Mouse (Mus musculus): ENCODE data around the gene Fbxl2. TPM values are rescaled to one million over a fixed set of nuclear protein-coding genes. Genes with fewer than 3 reads are reported as not detected.

Gene Fbxl2
- polyA plus RNA-seq, 1 experiment from 2014 or later: 9.0 TPM

DNA sequence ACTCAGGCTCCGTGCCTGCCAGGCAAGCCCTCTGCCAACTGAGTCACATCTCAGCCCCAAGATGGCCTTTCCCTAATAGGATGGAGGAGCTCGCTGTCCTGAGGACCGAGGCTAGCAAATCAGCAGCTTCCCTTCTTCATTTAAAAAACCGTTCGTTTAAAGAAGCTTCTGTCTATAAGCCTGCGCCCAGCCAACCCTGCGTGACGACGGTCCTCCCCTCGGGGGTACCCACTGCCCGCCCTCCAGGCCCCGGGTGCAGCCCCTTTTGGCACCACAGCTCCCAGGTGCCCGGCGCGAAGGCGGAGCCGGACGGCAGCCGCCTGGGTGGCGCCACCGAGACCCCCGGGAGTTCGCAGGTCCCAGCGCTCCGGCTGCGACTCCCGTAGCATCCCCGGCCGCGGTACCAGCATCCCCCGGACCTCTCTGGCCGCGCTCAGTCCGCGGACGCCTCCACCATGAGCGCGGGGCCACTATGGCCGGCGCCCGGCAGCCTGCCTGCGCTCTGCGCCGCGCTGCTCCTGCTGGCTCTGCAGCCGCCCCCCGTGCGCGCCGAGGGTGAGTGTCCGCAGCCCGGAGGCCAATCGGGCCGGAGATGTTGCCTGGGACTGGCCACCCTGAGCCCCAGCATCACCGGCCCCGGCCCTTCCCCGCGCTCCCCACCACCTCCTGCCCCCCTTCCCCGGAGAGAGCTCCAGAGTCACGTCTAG is 11.3 kb upstream of the Fbxl2 start, which contains the start of gene Susd5:
TSS of gene Susd5 (plus strand) at position 51 of the 707 bp plus-strand sequence.
- Histone ChIP-seq H3K4me1 (ENCODE audit: control insufficient read depth, insufficient read depth, low read length) (no peaks in the 10 kb centered on the region), H3K27me3 (ENCODE audit: control insufficient read depth, insufficient read depth, low read length) (peaks cover 25% of the 10 kb centered on the region), H3K9me3 (ENCODE audit: control insufficient read depth, low read length) (no peaks in the 10 kb centered on the region), H3K27ac (ENCODE audit: low read depth, low read length) (no peak within 1 kb of the TSS), H3K4me2 (ENCODE audit: low read depth) (peak within 1 kb of the TSS; percentile 80), H3K36me3 (ENCODE audit: control insufficient read depth, insufficient read depth, low read length) (no peaks in the 10 kb centered on the region), H3K4me3 (ENCODE audit: low read depth, low read length) (peak within 1 kb of the TSS; percentile 41), H3K9ac (ENCODE audit: low read length) (peak within 1 kb of the TSS; percentile 49)
- peak; percentile 36 for DNase-seq (ENCODE audit: low spot score)
- ATAC-seq (ENCODE audit: insufficient read depth, low FRiP score, low TSS enrichment): peak; percentile 60
- WGBS: under 1% methylated on average over 60 of the region's 60 CpGs

DNA sequence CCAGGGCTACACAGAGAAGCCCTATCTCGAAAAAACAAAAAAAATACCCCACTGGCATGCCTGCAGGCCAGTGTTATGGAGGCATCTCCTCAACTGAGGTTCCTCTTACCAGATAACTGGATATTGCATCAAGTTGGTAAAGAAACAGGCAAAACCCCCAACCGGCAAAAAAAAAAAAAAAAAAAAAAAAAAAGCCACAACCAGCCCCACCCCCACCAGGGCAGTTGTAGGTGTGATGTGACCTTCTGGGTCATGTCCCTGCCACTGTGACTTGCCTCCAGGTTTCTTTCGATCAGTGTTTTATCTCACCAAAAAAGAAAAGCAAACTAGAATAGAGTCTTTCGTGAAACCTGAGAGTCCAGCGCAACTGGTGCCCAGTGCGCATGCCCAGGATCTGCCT is 6.9 kb upstream of the Fbxl2 start:
- no peaks in the 10 kb centered on the region for H3K36me3 ChIP-seq (ENCODE audit: control insufficient read depth, insufficient read depth, low read length)
- peaks cover 17% of the 10 kb centered on the region for H3K27me3 ChIP-seq (ENCODE audit: control insufficient read depth, insufficient read depth, low read length)
- WGBS: 80% methylated on average over 6 of the region's 6 CpGs
- H3K9ac ChIP-seq (ENCODE audit: low read length): no peak overlapping the region
- H3K4me2 ChIP-seq (ENCODE audit: low read depth): no peak overlapping the region
- ATAC-seq (ENCODE audit: insufficient read depth, low FRiP score, low TSS enrichment): no peak
- H3K27ac ChIP-seq (ENCODE audit: low read depth, low read length): no peak overlapping the region
- H3K4me3 ChIP-seq (ENCODE audit: low read depth, low read length): no peak overlapping the region
- no peaks in the 10 kb centered on the region for H3K9me3 ChIP-seq (ENCODE audit: control insufficient read depth, low read length)
- no peaks in the 10 kb centered on the region for H3K4me1 ChIP-seq (ENCODE audit: control insufficient read depth, insufficient read depth, low read length)
- DNase-seq (ENCODE audit: low spot score): no peak

DNA sequence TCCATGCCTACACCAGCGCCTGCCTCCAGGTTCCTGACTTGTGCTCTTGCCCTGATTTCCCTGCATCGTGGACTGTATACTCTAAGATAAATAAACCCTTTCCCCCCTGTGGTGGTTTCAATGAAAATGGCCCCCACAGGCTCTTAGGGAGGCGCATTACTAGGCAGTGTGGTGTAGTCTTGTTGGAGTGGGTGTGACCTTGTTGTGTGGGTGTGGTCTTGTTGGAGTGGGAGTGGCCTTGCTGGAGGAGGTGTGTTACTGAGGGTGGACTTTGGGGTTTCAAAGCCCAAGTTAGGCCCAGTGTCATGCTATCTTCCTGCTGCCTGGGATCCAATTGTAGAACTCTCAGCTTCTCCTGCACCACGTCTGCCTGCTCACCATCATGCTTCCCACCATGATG is 6.0 kb upstream of the Fbxl2 start:
- Histone ChIP-seq H3K4me2 (ENCODE audit: low read depth) (no peak overlapping the region), H3K36me3 (ENCODE audit: control insufficient read depth, insufficient read depth, low read length) (no peaks in the 10 kb centered on the region), H3K4me3 (ENCODE audit: low read depth, low read length) (no peak overlapping the region), H3K9ac (ENCODE audit: low read length) (no peak overlapping the region), H3K9me3 (ENCODE audit: control insufficient read depth, low read length) (no peaks in the 10 kb centered on the region), H3K4me1 (ENCODE audit: control insufficient read depth, insufficient read depth, low read length) (no peaks in the 10 kb centered on the region), H3K27ac (ENCODE audit: low read depth, low read length) (no peak overlapping the region), H3K27me3 (ENCODE audit: control insufficient read depth, insufficient read depth, low read length) (peaks cover 9% of the 10 kb centered on the region)
- WGBS: 66% methylated on average over 4 of the region's 4 CpGs
- DNase-seq (ENCODE audit: low spot score) (no peak), ATAC-seq (ENCODE audit: insufficient read depth, low FRiP score, low TSS enrichment) (no peak)

DNA sequence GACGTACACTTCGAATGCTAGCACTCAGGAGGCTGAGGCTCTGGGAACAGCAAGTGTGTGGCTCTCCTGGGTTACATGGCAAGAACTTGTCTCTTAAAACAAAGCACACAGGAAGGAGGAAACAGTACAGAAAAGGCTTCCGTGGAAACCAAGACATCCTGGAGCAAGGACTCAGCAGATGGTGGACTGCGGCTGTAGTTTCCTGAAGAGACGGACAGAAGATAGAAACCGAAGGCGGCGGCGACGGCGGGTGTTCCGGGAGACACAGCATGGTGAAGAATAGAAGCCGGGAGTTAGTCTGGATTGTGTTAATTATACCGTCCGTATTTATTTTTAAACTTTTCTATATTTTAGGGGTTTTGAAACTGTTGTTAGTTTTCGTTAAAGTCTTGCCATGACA is 4.8 kb upstream of the Fbxl2 start:
- no peak overlapping the region for H3K4me3 ChIP-seq (ENCODE audit: low read depth, low read length)
- H3K9ac ChIP-seq (ENCODE audit: low read length): no peak overlapping the region
- ATAC-seq (ENCODE audit: insufficient read depth, low FRiP score, low TSS enrichment): no peak
- no peaks in the 10 kb centered on the region for H3K9me3 ChIP-seq (ENCODE audit: control insufficient read depth, low read length)
- H3K27me3 ChIP-seq (ENCODE audit: control insufficient read depth, insufficient read depth, low read length): no peaks in the 10 kb centered on the region
- H3K4me2 ChIP-seq (ENCODE audit: low read depth): no peak overlapping the region
- no peak overlapping the region for H3K27ac ChIP-seq (ENCODE audit: low read depth, low read length)
- no peaks in the 10 kb centered on the region for H3K4me1 ChIP-seq (ENCODE audit: control insufficient read depth, insufficient read depth, low read length)
- WGBS: 91% methylated on average over 16 of the region's 16 CpGs
- no peak for DNase-seq (ENCODE audit: low spot score)
- no peaks in the 10 kb centered on the region for H3K36me3 ChIP-seq (ENCODE audit: control insufficient read depth, insufficient read depth, low read length)

DNA sequence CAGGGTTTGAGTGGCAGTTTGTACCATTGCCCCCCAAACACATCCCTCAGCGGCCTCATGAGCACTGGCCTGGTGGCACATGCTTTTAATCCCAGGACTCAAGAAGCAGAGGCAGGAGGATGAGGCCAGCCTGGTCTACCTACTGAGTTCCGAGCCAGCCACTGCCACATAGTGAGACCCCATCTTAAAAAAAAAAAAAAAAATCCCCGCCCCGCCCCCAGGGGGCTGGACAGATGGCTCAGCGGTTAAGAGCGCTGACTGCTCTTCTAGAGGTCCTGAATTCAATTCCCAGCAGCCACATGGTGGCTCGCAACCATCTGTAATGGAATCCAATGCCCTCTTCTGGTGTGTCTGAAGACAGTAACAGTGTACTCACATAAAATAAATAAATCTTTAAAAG is 4.1 kb upstream of the Fbxl2 start:
- Histone ChIP-seq H3K9me3 (ENCODE audit: control insufficient read depth, low read length) (no peaks in the 10 kb centered on the region), H3K4me3 (ENCODE audit: low read depth, low read length) (no peak overlapping the region), H3K36me3 (ENCODE audit: control insufficient read depth, insufficient read depth, low read length) (no peaks in the 10 kb centered on the region), H3K27me3 (ENCODE audit: control insufficient read depth, insufficient read depth, low read length) (no peaks in the 10 kb centered on the region), H3K9ac (ENCODE audit: low read length) (no peak overlapping the region), H3K4me2 (ENCODE audit: low read depth) (no peak overlapping the region), H3K4me1 (ENCODE audit: control insufficient read depth, insufficient read depth, low read length) (no peaks in the 10 kb centered on the region), H3K27ac (ENCODE audit: low read depth, low read length) (no peak overlapping the region)
- DNase-seq (ENCODE audit: low spot score): no peak
- no peak for ATAC-seq (ENCODE audit: insufficient read depth, low FRiP score, low TSS enrichment)
- WGBS: 89% methylated on average over 7 of the region's 7 CpGs

DNA sequence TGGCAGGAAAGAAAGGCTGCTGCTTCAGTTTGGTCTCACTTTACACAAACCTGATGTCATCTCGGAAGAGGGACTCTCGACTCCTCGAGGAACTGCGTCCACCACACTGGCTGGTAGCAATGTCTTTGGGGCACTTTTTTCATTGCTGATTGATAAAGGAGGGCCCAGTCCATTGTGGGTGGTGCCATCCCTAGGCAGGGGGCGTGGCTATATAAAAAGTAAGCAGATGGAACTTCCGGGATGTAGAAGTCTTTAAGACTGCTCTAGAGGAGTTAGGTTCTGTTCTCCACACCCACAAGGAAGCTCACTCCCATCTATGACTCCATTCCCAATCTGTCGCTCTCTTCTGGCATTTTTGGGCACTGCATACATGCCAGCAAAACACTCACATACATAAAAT is 685 bp upstream of the Fbxl2 start:
- Histone ChIP-seq H3K9me3 (ENCODE audit: control insufficient read depth, low read length) (no peaks in the 10 kb centered on the region), H3K27ac (ENCODE audit: low read depth, low read length) (no peak overlapping the region), H3K4me2 (ENCODE audit: low read depth) (no peak overlapping the region), H3K4me3 (ENCODE audit: low read depth, low read length) (no peak overlapping the region), H3K9ac (ENCODE audit: low read length) (no peak overlapping the region), H3K27me3 (ENCODE audit: control insufficient read depth, insufficient read depth, low read length) (no peaks in the 10 kb centered on the region), H3K4me1 (ENCODE audit: control insufficient read depth, insufficient read depth, low read length) (no peaks in the 10 kb centered on the region), H3K36me3 (ENCODE audit: control insufficient read depth, insufficient read depth, low read length) (no peaks in the 10 kb centered on the region)
- ATAC-seq (ENCODE audit: insufficient read depth, low FRiP score, low TSS enrichment) (no peak), DNase-seq (ENCODE audit: low spot score) (no peak)
- WGBS: 95% methylated on average over 7 of the region's 7 CpGs

DNA sequence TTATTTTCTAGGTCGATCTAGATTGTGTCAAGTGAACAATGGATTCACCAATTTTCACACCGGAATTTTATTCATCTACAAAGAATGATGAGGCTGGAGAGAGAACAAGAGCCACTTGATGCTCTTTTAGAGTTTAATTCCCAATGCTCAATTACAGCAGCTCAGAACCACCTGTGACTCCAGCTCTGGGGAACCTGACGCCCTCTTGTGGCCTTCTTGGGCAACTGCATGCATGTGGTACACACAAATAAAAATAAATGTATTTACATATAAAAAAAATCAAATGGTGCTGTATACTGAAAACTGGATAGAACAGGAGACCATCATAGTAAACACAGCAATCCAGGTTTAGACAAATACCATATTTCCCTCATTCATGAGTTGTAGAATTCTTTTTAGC is 1.5 kb downstream of the Fbxl2 start:
- WGBS: 58% methylated on average over 3 of the region's 3 CpGs
- no peak overlapping the region for H3K4me2 ChIP-seq (ENCODE audit: low read depth)
- H3K36me3 ChIP-seq (ENCODE audit: control insufficient read depth, insufficient read depth, low read length): no peaks in the 10 kb centered on the region
- no peaks in the 10 kb centered on the region for H3K9me3 ChIP-seq (ENCODE audit: control insufficient read depth, low read length)
- ATAC-seq (ENCODE audit: insufficient read depth, low FRiP score, low TSS enrichment): no peak
- H3K27me3 ChIP-seq (ENCODE audit: control insufficient read depth, insufficient read depth, low read length): no peaks in the 10 kb centered on the region
- no peaks in the 10 kb centered on the region for H3K4me1 ChIP-seq (ENCODE audit: control insufficient read depth, insufficient read depth, low read length)
- DNase-seq (ENCODE audit: low spot score): no peak
- H3K27ac ChIP-seq (ENCODE audit: low read depth, low read length): no peak overlapping the region
- H3K4me3 ChIP-seq (ENCODE audit: low read depth, low read length): no peak overlapping the region
- no peak overlapping the region for H3K9ac ChIP-seq (ENCODE audit: low read length)

DNA sequence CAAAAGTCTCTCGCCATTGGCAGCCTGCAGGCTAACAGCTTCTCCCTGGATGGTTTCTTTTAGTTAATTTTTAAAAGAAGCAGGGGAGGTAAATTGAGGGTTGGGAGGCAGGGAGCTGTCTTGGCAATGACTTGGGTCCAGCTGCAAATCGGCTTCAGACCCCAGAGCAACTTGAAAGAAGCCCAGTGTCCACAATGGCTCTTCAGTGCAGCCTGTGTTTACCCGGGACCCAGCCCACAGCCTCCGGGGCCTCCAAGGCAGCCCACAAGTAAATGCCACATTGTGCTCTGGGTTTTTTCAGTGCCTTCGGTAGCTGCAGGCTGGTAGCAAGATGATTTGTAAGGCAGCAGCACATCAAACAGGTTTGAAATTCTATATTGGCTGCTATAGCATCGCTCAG is 3.5 kb downstream of the Fbxl2 start:
- H3K36me3 ChIP-seq (ENCODE audit: control insufficient read depth, insufficient read depth, low read length): no peaks in the 10 kb centered on the region
- H3K4me1 ChIP-seq (ENCODE audit: control insufficient read depth, insufficient read depth, low read length): no peaks in the 10 kb centered on the region
- H3K4me3 ChIP-seq (ENCODE audit: low read depth, low read length): no peak overlapping the region
- WGBS: 45% methylated on average over 6 of the region's 6 CpGs
- no peak for ATAC-seq (ENCODE audit: insufficient read depth, low FRiP score, low TSS enrichment)
- H3K4me2 ChIP-seq (ENCODE audit: low read depth): no peak overlapping the region
- DNase-seq (ENCODE audit: low spot score): peak; percentile 17
- H3K27me3 ChIP-seq (ENCODE audit: control insufficient read depth, insufficient read depth, low read length): no peaks in the 10 kb centered on the region
- H3K27ac ChIP-seq (ENCODE audit: low read depth, low read length): no peak overlapping the region
- no peaks in the 10 kb centered on the region for H3K9me3 ChIP-seq (ENCODE audit: control insufficient read depth, low read length)
- H3K9ac ChIP-seq (ENCODE audit: low read length): no peak overlapping the region

DNA sequence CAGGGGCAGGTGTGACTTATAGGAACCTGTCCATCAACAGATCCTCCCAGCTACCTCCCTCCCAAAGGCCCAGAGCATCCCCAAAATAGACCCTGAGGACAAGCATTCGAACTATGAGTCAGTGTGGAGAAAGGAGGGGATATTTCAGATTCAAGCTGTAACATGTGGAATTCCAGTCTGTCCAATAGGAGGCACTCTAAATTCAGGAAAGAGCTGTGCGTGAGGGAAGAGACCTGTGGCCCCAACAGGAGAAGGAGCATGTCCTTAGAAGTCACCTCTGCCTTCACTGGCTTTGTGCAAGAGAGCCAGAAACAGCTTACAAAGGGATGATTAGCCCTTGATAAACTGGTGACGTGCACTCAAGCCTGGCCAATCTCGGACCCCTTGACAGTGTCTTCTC is 5.0 kb downstream of the Fbxl2 start:
- DNase-seq (ENCODE audit: low spot score) (no peak), ATAC-seq (ENCODE audit: insufficient read depth, low FRiP score, low TSS enrichment) (no peak)
- 76% methylated on average over 4 of the region's 4 CpGs for WGBS
- H3K9ac ChIP-seq (ENCODE audit: low read length): no peak overlapping the region
- H3K4me3 ChIP-seq (ENCODE audit: low read depth, low read length): no peak overlapping the region
- no peak overlapping the region for H3K27ac ChIP-seq (ENCODE audit: low read depth, low read length)
- H3K4me2 ChIP-seq (ENCODE audit: low read depth): no peak overlapping the region
- no peaks in the 10 kb centered on the region for H3K27me3 ChIP-seq (ENCODE audit: control insufficient read depth, insufficient read depth, low read length)
- H3K9me3 ChIP-seq (ENCODE audit: control insufficient read depth, low read length): no peaks in the 10 kb centered on the region
- no peaks in the 10 kb centered on the region for H3K36me3 ChIP-seq (ENCODE audit: control insufficient read depth, insufficient read depth, low read length)
- no peaks in the 10 kb centered on the region for H3K4me1 ChIP-seq (ENCODE audit: control insufficient read depth, insufficient read depth, low read length)
